Mouse (Mus musculus): Measurements from ENCODE around the gene Gm13030. TPM values are rescaled to one million over a fixed set of nuclear protein-coding genes. Genes with fewer than 3 reads are reported as not detected.

The Gm13030 gene
- not detected for total RNA-seq (2023)

DNA sequence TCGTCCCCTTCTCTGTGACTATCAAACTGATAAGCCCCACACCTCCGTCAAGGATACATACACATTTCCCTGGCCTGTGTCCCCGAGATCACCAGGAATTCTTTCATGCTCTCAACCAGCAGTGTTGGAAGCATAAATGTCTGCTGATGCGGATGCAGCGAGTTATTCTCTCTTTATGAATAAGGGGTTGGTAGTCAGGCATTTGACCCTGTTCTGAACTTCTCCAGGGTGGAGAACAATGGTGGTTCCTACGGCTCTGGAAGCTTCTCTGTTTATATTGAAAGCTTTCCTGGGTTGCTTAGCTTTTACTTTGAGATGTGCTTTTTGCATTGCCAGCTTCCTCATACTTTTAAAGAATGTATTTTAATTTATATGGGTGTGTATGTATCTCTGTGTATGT lies at the start of gene Gm13030:
Gene Gm13030, minus strand, starts transcription at position 101 of the 400 bp plus-strand sequence.

GRCm38 (mm10) chr4:138913797-138914196 lies 40.0 kb upstream of the Gm13030 start, which contains the start of gene Otud3:
Otud3 (minus strand) TSS chr4:138913945.

DNA sequence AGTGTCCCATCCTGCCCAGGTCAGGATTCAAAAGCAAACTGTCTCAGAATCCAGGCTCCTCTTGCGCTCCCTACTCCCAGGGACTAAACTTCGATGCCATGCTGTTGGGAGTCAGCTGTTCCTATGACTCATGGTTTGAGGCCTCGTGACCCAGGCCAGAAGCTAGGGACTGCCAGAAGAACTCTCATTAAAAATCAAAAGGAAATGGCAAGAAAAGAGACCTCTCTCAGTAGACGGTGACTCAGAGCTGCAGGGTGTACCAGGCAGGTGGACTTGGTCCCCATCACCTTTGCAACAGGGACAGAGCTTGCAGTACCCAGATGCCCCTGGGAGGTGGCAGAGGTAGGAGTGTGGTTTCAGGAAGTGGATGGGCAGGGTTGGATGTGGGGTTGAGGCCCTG lies 4.0 kb upstream of the Gm13030 start, which contains the start of gene Pla2g2e:
Gene Pla2g2e, plus strand, starts transcription at position 212 of the 400 bp plus-strand sequence.

DNA sequence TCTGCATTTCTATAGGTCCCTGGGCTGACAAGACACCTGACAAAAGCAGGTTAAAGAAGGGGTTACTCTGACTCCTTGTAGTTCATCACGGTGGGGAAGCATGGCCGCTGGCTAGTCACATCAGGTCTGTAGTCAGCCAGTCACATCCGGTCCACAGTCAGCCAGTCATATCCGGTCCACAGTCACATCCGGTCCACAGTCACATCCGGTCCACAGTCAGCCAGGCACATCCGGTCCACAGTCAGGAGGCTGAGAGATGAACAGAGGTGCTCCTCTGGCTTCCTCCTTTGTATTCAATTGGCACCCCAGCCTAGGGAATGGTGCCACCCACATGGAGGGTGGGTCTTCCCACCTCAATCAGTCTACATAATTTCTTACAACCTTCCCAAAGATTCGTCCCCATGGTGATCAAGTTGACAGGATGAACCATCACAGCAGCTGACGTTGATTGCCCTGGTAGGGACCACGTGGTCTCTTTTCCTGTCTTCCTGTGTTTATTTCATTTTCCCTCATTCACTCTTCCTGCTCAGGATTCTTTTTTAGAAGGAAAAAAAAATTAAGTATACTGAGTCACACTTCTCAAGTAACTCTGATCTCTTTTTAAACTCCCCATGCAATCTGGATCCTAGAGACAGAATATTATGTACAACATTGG lies 10.3 kb downstream of the Gm13030 start, which contains the start of gene Pla2g5:
Gene Pla2g5, minus strand, starts transcription at position 139 of the 655 bp plus-strand sequence.

Other genes with a start within 250 kb of the Gm13030 start
- not detected for gene Vwa5b1, start 238.1 kb downstream of the Gm13030 start, total RNA-seq (2023)
- gene Pla2g2c, start 149.2 kb downstream of the Gm13030 start, total RNA-seq (2023): not detected
- gene Ubxn10, start 136.8 kb downstream of the Gm13030 start, total RNA-seq (2023): not detected
- gene Pla2g2f, start 116.3 kb downstream of the Gm13030 start, total RNA-seq (2023): not detected
- not detected for gene Pla2g2d, start 98.2 kb downstream of the Gm13030 start, total RNA-seq (2023)
- gene Pla2g5, start 10.5 kb downstream of the Gm13030 start, total RNA-seq (2023): 1 to 10 TPM; 1.4 to 1.7 TPM
- not detected for gene Pla2g2e, start 4.0 kb upstream of the Gm13030 start, total RNA-seq (2023)
- 10 to 100 TPM; 18.1 to 18.9 TPM for gene Otud3, start 40.0 kb upstream of the Gm13030 start, total RNA-seq (2023)
- not detected for gene Rnf186, start 93.1 kb upstream of the Gm13030 start, total RNA-seq (2023)
- 10 to 100 TPM in 1 of 2 experiments, 1 to 10 TPM in 1; 9.2 to 11.4 TPM for gene Tmco4, start 98.9 kb upstream of the Gm13030 start, total RNA-seq (2023)
- gene Htr6, start 201.6 kb upstream of the Gm13030 start, total RNA-seq (2023): not detected
- gene Nbl1, start 219.0 kb upstream of the Gm13030 start, total RNA-seq (2023): under 1 TPM; 0.75 to 0.82 TPM

All from neutrophil, adult 83 days (primary cell).